Mouse (Mus musculus) ZHBTc4 (cell line): ENCODE data around the gene Try10.
"Not testable (repeated sequence)": the region's sequence is repeated elsewhere in the genome, so short reads cannot be mapped to it uniquely, and the experiment has no call there.

Source experiments
- DNase-seq: peaks from one replicate; pipeline ENCODE4 v3.0.0-alpha.2; 2011; ENCODE audit warnings: low read depth, low spot score

Try10 gene

GRCm38 (mm10) chr6:41353932-41354331 is at the start of gene Try10:
TSS of gene Try10 (plus strand) at chr6:41354105.
- no peak for DNase-seq

- DNase-seq: not testable (repeated sequence)
These were observed 37.2 kb upstream of the Try10 start, which contains the start of gene Try5 for GRCm38 (mm10) chr6:41316741-41317140. TSS of gene Try5 (minus strand) at chr6:41316841.

GRCm38 (mm10) chr6:41373772-41374171 is 19.9 kb downstream of the Try10 start:
- not testable (repeated sequence) for DNase-seq

GRCm38 (mm10) chr6:41377578-41377977 is 23.7 kb downstream of the Try10 start, which contains the start of gene Prss3:
TSS of gene Prss3 (minus strand) at chr6:41377678.
- not testable (repeated sequence) for DNase-seq

- no peak for DNase-seq
These were observed 32.9 kb downstream of the Try10 start for GRCm38 (mm10) chr6:41386781-41387180.

- DNase-seq: not testable (repeated sequence)
These were observed 37.7 kb downstream of the Try10 start for GRCm38 (mm10) chr6:41391640-41392039.

GRCm38 (mm10) chr6:41392056-41392455 is 38.2 kb downstream of the Try10 start, which contains the start of gene Gm5771:
TSS of gene Gm5771 (plus strand) at chr6:41392356.
- DNase-seq: not testable (repeated sequence)
